Mouse (Mus musculus) stomach, embryonic 16.5 days (tissue): ENCODE data around the gene Tle6. TPM values are rescaled to one million over a fixed set of nuclear protein-coding genes. Genes with fewer than 3 reads are reported as not detected.

Experiments used
- ATAC-seq: fragments of 200-750 bp; cut with Nextera tagmentation; 2 replicates; pipeline ENCODE4 v1.8.0; 2017; ENCODE audit warnings: moderate number of reproducible peaks, moderate TSS enrichment; ENCODE audit not compliant: insufficient read depth, low FRiP score
- H3K27ac ChIP-seq: fragments of 300-500 bp; sonication (generic); 2 replicates; pipeline ENCODE4 v1.5.1; 2014; ENCODE audit warnings: low read length
- H3K27me3 ChIP-seq: fragments of 300-500 bp; sonication (generic); 2 replicates; pipeline ENCODE4 v1.6.1; 2014; ENCODE audit warnings: low read length, control low read depth, mixed read lengths; ENCODE audit not compliant: control insufficient read depth, insufficient read depth
- H3K36me3 ChIP-seq: fragments of 300-500 bp; sonication (generic); 2 replicates; pipeline ENCODE4 v1.6.1; 2014; ENCODE audit warnings: low read length; ENCODE audit not compliant: control insufficient read depth, insufficient read depth
- H3K4me1 ChIP-seq: fragments of 300-500 bp; sonication (generic); 2 replicates; pipeline ENCODE4 v1.6.1; 2014; ENCODE audit warnings: low read length, control low read depth, mixed read lengths; ENCODE audit not compliant: control insufficient read depth, insufficient read depth
- H3K4me2 ChIP-seq: fragments of 300-500 bp; sonication (generic); 2 replicates; pipeline ENCODE4 v1.6.1; 2014; ENCODE audit warnings: low read depth, low read length, mixed read lengths
- H3K4me3 ChIP-seq: fragments of 300-500 bp; sonication (generic); replicated peaks from 2 replicates; pipeline ENCODE4 v1.5.1; 2014; ENCODE audit warnings: mild to moderate bottlenecking, low read length
- H3K9ac ChIP-seq: fragments of 300-500 bp; sonication (generic); 2 replicates; pipeline ENCODE4 v1.6.1; 2014; ENCODE audit warnings: low read length
- H3K9me3 ChIP-seq: fragments of 300-500 bp; sonication (generic); replicated peaks from 2 replicates; pipeline ENCODE4 v1.6.1; 2016; ENCODE audit warnings: low read length, control low read depth; ENCODE audit not compliant: control insufficient read depth
- WGBS: fragments of 180-500 bp; shearing (Covaris S2); extraction: QIAGEN DNeasy Blood & Tissue Kit; methylation state at CpG from one replicate; pipeline ENCODE4 v1.1.7; 2014; 5-methylcytosine and 5-hydroxymethylcytosine counted together
- polyA plus RNA-seq: library from polyadenylated mRNA; unstranded; fragments of >200 nt; fragmentation: Nextera tagmentation; extraction: Ambion mirVana; gene quantifications from 2 replicates; pipeline ENCODE4 v1.2.1, GENCODE M21; 2015

Gene Tle6
- polyA plus RNA-seq, 1 experiment from 2014 or later: 31.2 TPM

- ATAC-seq: no peak
- 71% methylated on average over 7 of the region's 7 CpGs for WGBS
- Histone ChIP-seq H3K27me3 (no peaks in the 10 kb centered on the region; the same call in 1 of the 2 replicates), H3K9me3 (no peaks in the 10 kb centered on the region), H3K36me3 (peaks cover 2% of the 10 kb centered on the region; the same call in 1 of the 2 replicates), H3K4me3 (no peak overlapping the region), H3K4me1 (no peaks in the 10 kb centered on the region), H3K4me2 (no peak overlapping the region), H3K27ac (no peak overlapping the region), H3K9ac (no peak overlapping the region)
Observed at GRCm38 (mm10) chr10:81588739-81589138, 12.1 kb downstream of the Tle6 start.

- no peak overlapping the region for H3K9ac ChIP-seq
- no peak for ATAC-seq
- H3K27me3 ChIP-seq: no peaks in the 10 kb centered on the region
- no peak overlapping the region for H3K4me2 ChIP-seq
- peaks cover 7% of the 10 kb centered on the region; the same call in 1 of the 2 replicates for H3K4me1 ChIP-seq
- H3K4me3 ChIP-seq: no peak overlapping the region
- no peak overlapping the region for H3K27ac ChIP-seq
- WGBS: 59% methylated on average over 6 of the region's 6 CpGs
- no peaks in the 10 kb centered on the region for H3K9me3 ChIP-seq
- H3K36me3 ChIP-seq: peaks cover 2% of the 10 kb centered on the region; the same call in 1 of the 2 replicates
Observed at GRCm38 (mm10) chr10:81583347-81583746, 17.5 kb downstream of the Tle6 start.

- no peak overlapping the region for H3K4me2 ChIP-seq
Observed at GRCm38 (mm10) chr10:81580441-81581070, 20.3 kb downstream of the Tle6 start.

GRCm38 (mm10) chr10:81579967-81580366, 20.9 kb downstream of the Tle6 start:
- Histone ChIP-seq H3K36me3 (no peaks in the 10 kb centered on the region), H3K9me3 (no peaks in the 10 kb centered on the region), H3K27me3 (no peaks in the 10 kb centered on the region), H3K4me3 (no peak overlapping the region), H3K4me1 (peaks cover 13% of the 10 kb centered on the region), H3K9ac (0 out of 2 replicates have a peak overlapping the region, but pooled peaks have one; percentile 22), H3K4me2 (no peak overlapping the region), H3K27ac (no peak overlapping the region)
- WGBS: 71% methylated on average over 4 of the region's 4 CpGs
- no peak for ATAC-seq

More at GRCm38 (mm10) chr10:81580441-81581070, 20.3 kb downstream of the Tle6 start:
- 53% methylated on average over 25 of the region's 25 CpGs for WGBS
- Histone ChIP-seq H3K27ac (no peak overlapping the region), H3K9me3 (no peaks in the 10 kb centered on the region), H3K9ac (peak overlapping the region; percentile 22; the same call in 1 of the 2 replicates), H3K4me3 (no peak overlapping the region), H3K36me3 (no peaks in the 10 kb centered on the region), H3K4me1 (peaks cover 10% of the 10 kb centered on the region), H3K27me3 (no peaks in the 10 kb centered on the region)
- ATAC-seq: no peak

- H3K4me1 ChIP-seq: peaks cover 38% of the 10 kb centered on the region
- H3K4me2 ChIP-seq: peak overlapping the region; percentile 75
- H3K27ac ChIP-seq: no peak overlapping the region; the same call in 1 of the 2 replicates
- H3K9ac ChIP-seq: peak overlapping the region; percentile 76
- no peaks in the 10 kb centered on the region for H3K36me3 ChIP-seq
- H3K4me3 ChIP-seq: peak overlapping the region; percentile 64
- no peaks in the 10 kb centered on the region for H3K9me3 ChIP-seq
- WGBS: 4% methylated on average over 6 of the region's 6 CpGs
- H3K27me3 ChIP-seq: no peaks in the 10 kb centered on the region
- ATAC-seq: no peak
Observed at GRCm38 (mm10) chr10:81575695-81576094, 25.2 kb downstream of the Tle6 start.

GRCm38 (mm10) chr10:81575208-81575631, 25.7 kb downstream of the Tle6 start:
- Histone ChIP-seq H3K4me1 (peaks cover 40% of the 10 kb centered on the region), H3K9me3 (no peaks in the 10 kb centered on the region), H3K27ac (peak overlapping the region; percentile 52; the same call in 1 of the 2 replicates), H3K4me2 (peak overlapping the region; percentile 75), H3K9ac (peak overlapping the region; percentile 76), H3K27me3 (no peaks in the 10 kb centered on the region), H3K4me3 (peak overlapping the region; percentile 64), H3K36me3 (no peaks in the 10 kb centered on the region)
- ATAC-seq: no peak
- WGBS: 1% methylated on average over 29 of the region's 30 CpGs

- Histone ChIP-seq H3K36me3 (no peaks in the 10 kb centered on the region), H3K4me2 (peak within 1 kb of the TSS; percentile 75), H3K27ac (peak within 1 kb of the TSS; percentile 52; the same call in 1 of the 2 replicates), H3K4me1 (peaks cover 45% of the 10 kb centered on the region), H3K9ac (peak within 1 kb of the TSS; percentile 76), H3K9me3 (no peaks in the 10 kb centered on the region), H3K4me3 (peak within 1 kb of the TSS; percentile 64), H3K27me3 (no peaks in the 10 kb centered on the region)
- no peak for ATAC-seq
- WGBS: 20% methylated on average over 10 of the region's 10 CpGs
Observed at GRCm38 (mm10) chr10:81574081-81575056, 26.5 kb downstream of the Tle6 start, which contains the start of gene Tle2. Gene Tle2, plus strand, starts transcription at chr10:81574561.

GRCm38 (mm10) chr10:81572975-81573374, 27.9 kb downstream of the Tle6 start:
- 17% methylated on average over 9 of the region's 9 CpGs for WGBS
- no peaks in the 10 kb centered on the region for H3K36me3 ChIP-seq

More at GRCm38 (mm10) chr10:81572975-81573374, 27.9 kb downstream of the Tle6 start:
- peak overlapping the region; percentile 55 for H3K27ac ChIP-seq
- no peaks in the 10 kb centered on the region for H3K27me3 ChIP-seq
- peaks cover 58% of the 10 kb centered on the region for H3K4me1 ChIP-seq
- H3K4me3 ChIP-seq: no peak overlapping the region
- no peak overlapping the region for H3K9ac ChIP-seq
- ATAC-seq: no peak
- peak overlapping the region; percentile 71; the same call in 1 of the 2 replicates for H3K4me2 ChIP-seq
- H3K9me3 ChIP-seq: no peaks in the 10 kb centered on the region
